Mouse (Mus musculus) cerebellum, postnatal 25 days (tissue): Measurements from ENCODE around the gene Lrrc75a.

Source experiments
- DNase-seq, 2 experiments: peaks; one replicate each; pipeline ENCODE4 v3.0.0; 2021; ENCODE audit warnings: mixed read lengths in 2 of 2

The Lrrc75a gene

DNA sequence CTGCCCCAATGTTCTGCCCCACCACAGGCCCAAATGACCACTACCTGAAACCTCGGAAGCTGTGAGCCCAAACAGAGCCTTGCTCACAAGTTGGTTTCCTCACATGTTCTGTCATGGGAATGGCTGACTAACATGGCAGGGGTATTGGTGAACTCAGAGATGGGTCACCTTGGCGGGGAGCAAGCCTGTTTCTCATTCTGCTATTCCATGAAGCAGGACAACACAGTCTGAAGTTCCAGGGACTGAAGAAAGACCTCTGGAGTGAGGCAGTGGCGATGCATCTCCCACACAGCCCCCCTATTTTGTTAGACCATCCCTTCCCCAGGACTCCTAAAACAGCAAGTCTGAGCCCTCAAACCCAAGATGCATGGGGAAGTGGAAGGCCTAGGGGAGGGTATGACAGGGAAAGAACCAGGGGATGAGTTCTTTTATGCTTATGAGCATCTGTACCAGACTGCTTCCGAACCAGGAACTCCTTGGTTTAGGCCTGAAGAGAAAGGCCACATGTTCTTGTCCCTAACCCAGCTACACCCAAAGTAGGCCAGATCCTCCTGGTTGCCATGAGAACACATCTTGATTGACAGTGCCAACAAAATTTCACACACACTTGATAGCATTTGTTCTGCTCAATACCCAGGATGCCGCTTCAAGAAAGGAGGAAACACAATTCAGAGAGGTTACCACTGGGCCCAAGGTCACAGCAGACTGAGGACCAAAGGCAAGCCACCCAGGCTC is 3.6 kb downstream of the Lrrc75a start:
- DNase-seq = no peak

DNA sequence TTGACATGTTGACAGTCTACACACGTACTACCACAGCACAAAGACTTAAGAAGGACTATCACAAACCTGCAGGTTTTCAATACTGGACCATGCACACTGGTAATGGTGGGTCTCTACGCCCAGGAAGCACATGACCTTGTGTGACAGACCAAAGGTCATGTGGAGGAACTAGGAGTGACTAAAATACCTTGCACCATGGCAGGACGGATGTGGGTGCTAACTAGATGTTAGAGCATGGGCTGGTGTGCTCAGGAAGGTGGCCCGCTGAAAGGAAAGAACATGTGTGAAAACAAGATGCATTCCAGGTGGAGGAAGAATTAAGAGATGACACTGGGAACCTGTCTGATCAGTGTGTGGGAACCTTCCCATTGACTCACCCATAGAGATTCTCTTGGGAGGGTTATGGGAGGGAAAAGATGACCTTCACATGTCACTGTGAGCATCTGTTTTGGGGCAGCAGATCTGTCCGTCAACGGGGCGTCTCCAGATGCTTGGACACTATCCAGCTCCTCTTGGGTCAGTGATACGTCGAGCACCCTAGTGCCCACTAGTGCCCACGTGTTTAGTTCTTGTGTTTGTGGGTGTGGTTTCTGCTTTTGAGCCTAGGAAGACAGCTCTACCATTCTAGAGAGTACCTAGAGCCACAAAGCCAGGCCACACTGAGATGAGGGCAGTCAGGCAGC is 4.5 kb downstream of the Lrrc75a start:
- no peak for DNase-seq

DNA sequence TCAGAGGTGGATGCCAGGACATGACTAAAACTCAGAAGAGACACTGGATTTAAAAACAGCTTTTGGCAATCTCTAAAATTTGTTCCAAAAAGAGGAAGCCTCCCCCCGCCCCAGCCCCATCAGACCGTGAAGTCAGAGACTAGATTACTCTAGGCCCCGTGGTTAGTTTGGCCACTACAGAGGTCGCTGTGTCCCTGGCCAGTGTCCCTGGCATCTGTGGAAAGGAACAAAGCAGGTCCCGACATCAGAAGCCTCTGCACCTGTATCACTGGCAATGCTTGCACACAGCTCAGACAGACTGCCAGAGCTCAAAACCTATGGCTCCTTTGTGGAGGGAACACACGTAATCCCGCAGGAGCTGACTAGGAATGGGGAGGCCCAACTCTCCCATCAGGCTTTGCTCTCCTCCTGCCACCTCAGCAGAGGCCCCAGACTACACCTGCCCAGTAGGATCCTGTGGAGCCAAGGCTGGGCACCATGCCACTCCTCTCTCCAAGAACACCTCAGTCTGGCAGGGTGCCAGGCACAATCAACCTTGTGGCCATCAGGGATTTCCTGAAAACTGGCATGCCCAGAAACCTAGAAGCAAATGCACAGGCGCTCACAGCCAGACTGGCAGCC is 5.2 kb downstream of the Lrrc75a start:
- peak; percentile 87 to 92 for DNase-seq

GRCm38 (mm10) chr11:62642023-62642844 is 6.1 kb downstream of the Lrrc75a start:
- DNase-seq = no peak

DNA sequence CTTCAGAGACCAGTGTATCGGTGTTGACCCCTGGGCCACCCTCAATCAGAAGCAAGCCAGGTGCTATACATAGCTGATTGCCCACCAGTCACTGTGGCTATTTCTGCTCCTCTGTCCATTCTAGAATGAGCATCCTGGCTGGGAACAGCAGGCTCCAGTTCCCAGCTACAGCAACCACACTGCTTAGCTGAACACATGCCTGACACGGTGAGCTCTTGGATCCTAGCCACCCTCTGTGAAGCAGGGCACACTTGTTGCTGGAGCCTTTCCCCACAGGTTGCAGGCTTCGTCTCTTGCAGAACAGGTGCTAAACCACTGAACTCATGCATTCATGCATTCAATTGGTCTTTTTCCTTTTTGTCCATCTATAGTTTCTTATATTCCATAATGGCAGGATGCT is 7.9 kb downstream of the Lrrc75a start:
- peak; percentile 29 to 42 for DNase-seq

- no peak for DNase-seq
Observed at GRCm38 (mm10) chr11:62638402-62638801, 9.9 kb downstream of the Lrrc75a start.

- no peak for DNase-seq
Observed at GRCm38 (mm10) chr11:62637806-62638205, 10.5 kb downstream of the Lrrc75a start.

GRCm38 (mm10) chr11:62637401-62637800 is 10.9 kb downstream of the Lrrc75a start:
- no peak for DNase-seq

DNA sequence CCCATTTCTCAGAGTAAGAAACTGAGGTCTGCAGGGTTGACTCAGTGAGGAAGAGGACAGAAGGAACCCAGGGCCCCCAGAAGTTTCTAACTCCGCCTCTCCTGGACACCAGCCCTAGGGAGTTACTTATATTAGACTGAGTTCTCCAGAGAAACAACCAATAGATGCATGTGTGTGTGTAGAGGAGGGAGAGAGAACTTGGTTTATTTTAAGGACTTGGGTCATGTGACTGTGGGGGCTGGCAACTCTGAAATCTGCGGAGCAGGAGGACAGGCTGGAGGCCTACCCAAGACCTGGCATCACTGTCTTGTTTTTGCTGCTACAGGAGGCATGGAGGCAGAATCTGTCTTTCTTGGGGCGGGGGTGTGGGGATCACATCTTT is 11.5 kb downstream of the Lrrc75a start:
- no peak for DNase-seq

DNA sequence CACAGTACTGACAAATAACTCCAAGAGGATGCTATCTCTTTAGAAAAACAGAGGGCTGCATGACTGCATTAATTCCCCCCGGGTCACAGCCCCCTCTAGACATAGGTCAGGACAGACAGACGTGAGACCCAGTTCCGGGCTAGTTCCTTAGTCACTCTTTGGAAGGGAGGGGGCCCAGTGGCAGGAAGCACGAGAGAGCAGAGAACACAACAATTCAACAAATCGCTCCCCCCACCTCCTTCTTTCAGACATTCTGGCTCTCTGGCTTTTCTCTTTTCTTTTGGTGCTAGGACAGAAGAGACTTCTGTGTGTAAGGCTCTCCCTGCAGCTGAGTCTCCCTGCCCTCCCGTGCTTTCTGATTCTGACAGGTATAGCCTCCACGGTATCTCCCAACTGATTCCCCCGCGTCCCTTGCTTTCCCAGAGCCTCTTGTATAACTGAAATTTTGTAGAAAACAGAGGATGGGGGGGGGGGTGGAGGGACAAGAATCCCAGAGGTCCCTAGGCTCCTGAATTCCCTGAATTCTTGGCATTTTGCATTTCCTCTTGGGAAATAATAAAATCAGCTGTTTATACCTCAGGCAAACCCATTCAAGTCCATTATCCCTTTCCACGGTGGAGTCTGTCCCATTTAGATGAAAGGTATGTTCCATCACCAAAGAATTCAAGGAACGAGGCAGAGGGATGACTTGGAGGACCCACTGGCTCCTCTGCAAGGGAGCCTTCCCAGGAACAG is 12.1 kb downstream of the Lrrc75a start:
- no peak for DNase-seq

- no peak for DNase-seq
Observed at GRCm38 (mm10) chr11:62635406-62635805, 12.9 kb downstream of the Lrrc75a start.

- DNase-seq = no peak
Observed at GRCm38 (mm10) chr11:62631138-62631537, 17.2 kb downstream of the Lrrc75a start.

GRCm38 (mm10) chr11:62630225-62630821 is 18.0 kb downstream of the Lrrc75a start:
- no peak for DNase-seq

DNA sequence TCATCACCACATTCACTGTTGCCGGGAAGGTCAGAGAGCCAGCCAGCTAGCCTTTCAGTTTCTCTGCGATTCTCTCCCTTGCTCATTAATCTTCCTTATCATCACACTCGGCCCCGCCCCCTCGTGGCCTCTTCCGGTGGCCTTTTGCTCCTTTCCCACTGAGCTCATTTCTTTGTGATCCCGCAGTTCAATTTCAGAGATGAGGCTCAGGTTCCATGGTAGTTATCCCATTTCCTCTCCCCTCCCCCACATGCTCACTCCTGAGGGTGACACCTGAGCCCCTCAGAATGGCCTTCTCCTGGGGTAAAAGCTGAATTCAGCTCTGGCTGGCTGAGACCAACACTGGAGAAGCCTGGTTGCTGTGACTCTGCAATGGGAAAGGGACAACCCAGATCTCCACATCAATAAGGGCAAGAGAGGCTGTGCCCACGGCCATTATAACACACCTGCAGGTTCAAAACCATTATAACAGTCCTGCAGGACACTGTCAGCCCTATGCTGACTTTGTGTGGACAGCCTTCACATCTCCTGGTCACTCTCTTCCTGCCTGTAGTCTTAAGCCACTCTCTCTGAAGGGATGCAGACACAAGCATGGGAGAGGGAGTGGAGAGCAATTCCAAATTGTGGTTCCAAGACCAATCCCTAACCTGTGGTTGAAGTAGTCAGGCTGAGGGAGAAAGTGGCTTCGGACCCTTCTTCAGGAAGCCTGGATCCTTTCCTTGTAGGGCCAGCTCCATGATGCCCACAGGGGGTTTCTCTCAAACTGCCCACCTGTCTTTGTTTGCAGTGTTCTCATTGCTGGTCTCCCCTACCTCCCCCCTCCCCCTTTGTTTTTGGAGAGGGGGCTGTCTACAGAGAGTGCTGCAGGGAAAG is 18.7 kb downstream of the Lrrc75a start:
- no peak for DNase-seq

GRCm38 (mm10) chr11:62624341-62625291 is 23.7 kb downstream of the Lrrc75a start:
- no peak for DNase-seq

DNA sequence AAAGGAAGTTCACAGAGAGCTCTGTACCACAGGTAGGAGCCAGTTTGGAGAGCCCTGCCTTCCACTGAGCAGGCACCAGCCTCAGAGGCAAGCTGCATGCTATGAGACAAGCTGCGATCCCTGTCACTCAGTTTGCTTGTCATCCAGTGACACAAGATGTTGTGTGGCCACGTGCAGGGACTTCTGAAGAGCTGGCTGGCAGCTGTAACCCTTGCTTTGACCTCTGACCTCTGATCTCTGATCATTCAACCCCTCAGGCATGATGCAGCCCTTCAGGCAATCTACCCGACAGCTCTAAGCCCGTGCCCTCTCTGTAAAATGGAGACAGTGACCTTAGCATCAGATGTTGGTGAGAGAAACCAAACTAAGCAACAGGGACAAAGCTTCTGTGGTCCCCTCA is 25.5 kb downstream of the Lrrc75a start:
- no peak for DNase-seq

DNA sequence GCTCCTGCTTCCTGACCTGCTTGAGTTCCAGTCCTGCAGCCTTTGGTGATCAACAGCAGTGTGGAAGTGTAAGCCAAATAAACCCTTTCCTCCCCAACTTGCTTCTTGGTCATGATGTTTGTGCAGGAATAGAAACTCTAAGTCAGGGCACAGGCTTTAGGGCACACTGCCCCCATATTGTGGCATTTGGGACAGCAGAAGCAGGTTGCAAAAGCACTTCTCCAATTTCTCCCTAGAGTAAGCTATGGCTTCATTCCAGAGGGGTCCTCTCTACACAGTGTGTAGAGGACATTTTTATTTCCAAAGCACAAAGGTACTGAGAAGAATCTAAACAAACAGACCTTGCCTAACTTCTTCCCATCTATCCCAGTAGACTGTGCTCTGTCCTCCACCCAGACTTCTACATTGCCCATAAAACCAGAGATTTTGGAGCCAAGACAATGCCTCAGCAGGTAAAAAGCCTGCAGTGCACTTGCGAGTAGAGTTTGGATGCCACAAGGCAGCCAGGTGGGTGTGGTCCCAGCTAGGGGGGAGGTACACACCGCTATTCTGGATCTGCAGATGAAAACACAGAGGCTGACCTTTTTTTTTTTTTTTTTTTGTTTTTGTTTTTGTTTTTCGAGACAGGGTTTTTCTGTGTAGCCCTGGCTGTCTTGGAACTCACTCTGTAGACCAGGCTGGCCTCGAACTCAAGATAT is 26.6 kb downstream of the Lrrc75a start:
- no peak for DNase-seq

GRCm38 (mm10) chr11:62621079-62621478 is 27.2 kb downstream of the Lrrc75a start:
- no peak for DNase-seq

DNA sequence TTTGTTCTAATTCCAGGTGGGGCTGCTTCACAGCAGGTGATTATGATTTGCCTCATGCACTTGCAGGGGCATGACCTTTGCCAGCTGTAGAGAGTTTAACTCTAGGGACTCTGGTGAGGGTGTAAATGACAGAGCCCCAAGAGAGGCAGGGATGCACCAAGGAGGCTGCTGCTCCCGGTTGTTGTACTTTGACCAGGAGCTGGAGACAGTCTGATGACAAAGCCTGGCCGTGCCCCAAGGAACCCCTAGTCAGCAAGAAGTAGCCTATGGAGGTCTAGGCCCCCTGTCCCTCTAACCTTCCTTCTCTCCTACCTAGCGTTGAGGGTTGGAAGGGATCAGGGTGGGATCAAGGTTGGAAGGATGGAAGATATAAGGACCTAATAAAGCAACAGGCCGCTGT is 32.9 kb downstream of the Lrrc75a start:
- DNase-seq = no peak
